Mouse (Mus musculus) midbrain, embryonic 11.5 days (tissue): Measurements from ENCODE around the gene Acsl4. TPM values are rescaled to one million over a fixed set of nuclear protein-coding genes. Genes with fewer than 3 reads are reported as not detected.

Experiments used
- ATAC-seq: fragments of 200-750 bp; cut with Nextera tagmentation; 2 replicates; pipeline ENCODE4 v1.8.0; 2017; ENCODE audit warnings: moderate TSS enrichment, moderate library complexity; ENCODE audit not compliant: low FRiP score
- DNase-seq: peaks from one replicate; pipeline ENCODE4 v3.0.0; 2015; ENCODE audit warnings: low spot score; ENCODE audit errors: missing footprints
- H3K27ac ChIP-seq: fragments of 300-500 bp; sonication (generic); 2 replicates; pipeline ENCODE4 v1.5.1; 2014; ENCODE audit warnings: low read depth, low read length
- H3K27me3 ChIP-seq: fragments of 300-500 bp; sonication (generic); 2 replicates; pipeline ENCODE4 v1.6.1; 2014; ENCODE audit warnings: mild to moderate bottlenecking, low read length, moderate library complexity, mixed read lengths; ENCODE audit not compliant: control insufficient read depth, insufficient read depth
- H3K36me3 ChIP-seq: fragments of 300-500 bp; sonication (generic); 2 replicates; pipeline ENCODE4 v1.6.1; 2014; ENCODE audit warnings: mild to moderate bottlenecking, low read length, moderate library complexity, mixed read lengths; ENCODE audit not compliant: control insufficient read depth, insufficient read depth
- H3K4me1 ChIP-seq: fragments of 300-500 bp; sonication (generic); 2 replicates; pipeline ENCODE4 v1.6.1; 2014; ENCODE audit warnings: low read length; ENCODE audit not compliant: control insufficient read depth, insufficient read depth
- H3K4me2 ChIP-seq: fragments of 300-500 bp; sonication (generic); 2 replicates; pipeline ENCODE4 v1.6.1; 2014; ENCODE audit warnings: mild to moderate bottlenecking, moderate library complexity
- H3K4me3 ChIP-seq: fragments of 300-500 bp; sonication (generic); 2 replicates; pipeline ENCODE4 v1.5.1; 2014; ENCODE audit warnings: low read depth, low read length
- H3K9ac ChIP-seq: fragments of 300-500 bp; sonication (generic); 2 replicates; pipeline ENCODE4 v1.6.1; 2014; ENCODE audit warnings: low read length
- H3K9me3 ChIP-seq: fragments of 300-500 bp; sonication (generic); 2 replicates; pipeline ENCODE4 v1.6.1; 2016; ENCODE audit warnings: low read length; ENCODE audit not compliant: control insufficient read depth
- WGBS: fragments of 180-500 bp; shearing (Covaris S2); extraction: QIAGEN DNeasy Blood & Tissue Kit; methylation state at CpG from one replicate; pipeline ENCODE4 v1.1.7; 2014; 5-methylcytosine and 5-hydroxymethylcytosine counted together
- polyA plus RNA-seq: library from polyadenylated mRNA; unstranded; fragments of >200 nt; fragmentation: Nextera tagmentation; extraction: Ambion mirVana; gene quantifications from 2 replicates; pipeline ENCODE4 v1.2.1, GENCODE M21; 2014

Acsl4 gene
- polyA plus RNA-seq, 1 experiment from 2014 or later: 27.1 TPM

GRCm38 (mm10) chrX:142376747-142377146 is 13.6 kb downstream of the Acsl4 start:
- Histone ChIP-seq H3K27me3 (no peaks in the 10 kb centered on the region), H3K4me3 (no peak overlapping the region), H3K4me1 (no peaks in the 10 kb centered on the region), H3K4me2 (no peak overlapping the region), H3K27ac (no peak overlapping the region), H3K9ac (no peak overlapping the region), H3K9me3 (no peaks in the 10 kb centered on the region), H3K36me3 (no peaks in the 10 kb centered on the region)
- WGBS: 80% methylated on average over 3 of the region's 3 CpGs
- no peak for ATAC-seq
- no peak for DNase-seq

GRCm38 (mm10) chrX:142375519-142375918 is 14.8 kb downstream of the Acsl4 start:
- WGBS: 89% methylated on average over 4 of the region's 4 CpGs
- Histone ChIP-seq H3K9ac (no peak overlapping the region), H3K27me3 (no peaks in the 10 kb centered on the region), H3K4me3 (no peak overlapping the region), H3K4me1 (no peaks in the 10 kb centered on the region), H3K36me3 (no peaks in the 10 kb centered on the region), H3K4me2 (no peak overlapping the region), H3K27ac (no peak overlapping the region), H3K9me3 (no peaks in the 10 kb centered on the region)
- DNase-seq (no peak), ATAC-seq (no peak)

- DNase-seq (no peak), ATAC-seq (no peak)
- Histone ChIP-seq H3K27me3 (no peaks in the 10 kb centered on the region), H3K36me3 (no peaks in the 10 kb centered on the region), H3K27ac (no peak overlapping the region), H3K9me3 (no peaks in the 10 kb centered on the region), H3K4me1 (no peaks in the 10 kb centered on the region), H3K4me3 (no peak overlapping the region), H3K9ac (no peak overlapping the region), H3K4me2 (no peak overlapping the region)
- 21% methylated on average over 3 of the region's 3 CpGs for WGBS
Measured at GRCm38 (mm10) chrX:142372393-142372792, 17.9 kb downstream of the Acsl4 start.

- Histone ChIP-seq H3K4me1 (no peaks in the 10 kb centered on the region), H3K27ac (no peak overlapping the region), H3K27me3 (no peaks in the 10 kb centered on the region), H3K36me3 (no peaks in the 10 kb centered on the region), H3K9ac (no peak overlapping the region), H3K4me2 (no peak overlapping the region), H3K4me3 (no peak overlapping the region), H3K9me3 (no peaks in the 10 kb centered on the region)
- WGBS: 84% methylated on average over 7 of the region's 7 CpGs
- DNase-seq (no peak), ATAC-seq (no peak)
Measured at GRCm38 (mm10) chrX:142369935-142370334, 20.4 kb downstream of the Acsl4 start.

GRCm38 (mm10) chrX:142363882-142364281 is 26.5 kb downstream of the Acsl4 start:
- H3K4me1 ChIP-seq: no peaks in the 10 kb centered on the region
- no peak overlapping the region for H3K4me2 ChIP-seq
- no peak overlapping the region for H3K4me3 ChIP-seq
- WGBS: 85% methylated on average over 1 of the region's 1 CpGs
- H3K36me3 ChIP-seq: no peaks in the 10 kb centered on the region
- DNase-seq (no peak), ATAC-seq (no peak)
- no peak overlapping the region for H3K27ac ChIP-seq
- no peaks in the 10 kb centered on the region for H3K27me3 ChIP-seq
- no peaks in the 10 kb centered on the region for H3K9me3 ChIP-seq
- H3K9ac ChIP-seq: no peak overlapping the region

- Histone ChIP-seq H3K4me2 (no peak overlapping the region), H3K36me3 (no peaks in the 10 kb centered on the region), H3K4me1 (no peaks in the 10 kb centered on the region), H3K27ac (no peak overlapping the region), H3K9ac (no peak overlapping the region), H3K27me3 (no peaks in the 10 kb centered on the region), H3K9me3 (no peaks in the 10 kb centered on the region), H3K4me3 (no peak overlapping the region)
- DNase-seq (no peak), ATAC-seq (no peak)
- 85% methylated on average over 7 of the region's 7 CpGs for WGBS
Measured at GRCm38 (mm10) chrX:142359031-142359430, 31.3 kb downstream of the Acsl4 start.

- Histone ChIP-seq H3K4me1 (no peaks in the 10 kb centered on the region), H3K27me3 (no peaks in the 10 kb centered on the region), H3K9ac (no peak overlapping the region)
Measured at GRCm38 (mm10) chrX:142358427-142358826, 31.9 kb downstream of the Acsl4 start.

GRCm38 (mm10) chrX:142336207-142336606 is 54.1 kb downstream of the Acsl4 start:
- Histone ChIP-seq H3K4me3 (no peak overlapping the region), H3K36me3 (no peaks in the 10 kb centered on the region), H3K4me1 (no peaks in the 10 kb centered on the region), H3K9me3 (no peaks in the 10 kb centered on the region), H3K27ac (no peak overlapping the region), H3K9ac (no peak overlapping the region), H3K4me2 (no peak overlapping the region), H3K27me3 (no peaks in the 10 kb centered on the region)
- DNase-seq: no peak
- ATAC-seq: no peak
- WGBS: 94% methylated on average over 6 of the region's 6 CpGs

More at GRCm38 (mm10) chrX:142358427-142358826, 31.9 kb downstream of the Acsl4 start:
- Histone ChIP-seq H3K36me3 (no peaks in the 10 kb centered on the region), H3K27ac (no peak overlapping the region), H3K4me2 (no peak overlapping the region), H3K9me3 (no peaks in the 10 kb centered on the region), H3K4me3 (no peak overlapping the region)
- DNase-seq: no peak
- 80% methylated on average over 5 of the region's 5 CpGs for WGBS
- ATAC-seq: no peak

- Histone ChIP-seq H3K27me3 (no peaks in the 10 kb centered on the region), H3K4me1 (no peaks in the 10 kb centered on the region), H3K9ac (no peak overlapping the region), H3K27ac (no peak overlapping the region), H3K4me3 (no peak overlapping the region), H3K9me3 (no peaks in the 10 kb centered on the region), H3K36me3 (no peaks in the 10 kb centered on the region), H3K4me2 (no peak overlapping the region)
- 90% methylated on average over 5 of the region's 5 CpGs for WGBS
- DNase-seq (no peak), ATAC-seq (no peak)
Measured at GRCm38 (mm10) chrX:142335502-142335901, 54.8 kb downstream of the Acsl4 start.

- no peak overlapping the region for H3K9ac ChIP-seq
- DNase-seq (no peak), ATAC-seq (no peak)
- H3K36me3 ChIP-seq: no peaks in the 10 kb centered on the region
- no peaks in the 10 kb centered on the region for H3K9me3 ChIP-seq
- H3K27me3 ChIP-seq: no peaks in the 10 kb centered on the region
- no peak overlapping the region for H3K4me3 ChIP-seq
- WGBS: 84% methylated on average over 2 of the region's 2 CpGs
- H3K4me2 ChIP-seq: no peak overlapping the region
- no peak overlapping the region for H3K27ac ChIP-seq
- H3K4me1 ChIP-seq: no peaks in the 10 kb centered on the region
Measured at GRCm38 (mm10) chrX:142325760-142326159, 64.6 kb downstream of the Acsl4 start.
